Mouse (Mus musculus) embryo, embryonic 11 days (tissue): Measurements from ENCODE around the gene Bola2.
"Not testable (repeated sequence)": the region's sequence is repeated elsewhere in the genome, so short reads cannot be mapped to it uniquely, and the experiment has no call there.

ENCODE experiments used
- DNase-seq: peaks from one replicate; pipeline ENCODE4 v3.0.0-alpha.2; 2015

Gene Bola2

DNA sequence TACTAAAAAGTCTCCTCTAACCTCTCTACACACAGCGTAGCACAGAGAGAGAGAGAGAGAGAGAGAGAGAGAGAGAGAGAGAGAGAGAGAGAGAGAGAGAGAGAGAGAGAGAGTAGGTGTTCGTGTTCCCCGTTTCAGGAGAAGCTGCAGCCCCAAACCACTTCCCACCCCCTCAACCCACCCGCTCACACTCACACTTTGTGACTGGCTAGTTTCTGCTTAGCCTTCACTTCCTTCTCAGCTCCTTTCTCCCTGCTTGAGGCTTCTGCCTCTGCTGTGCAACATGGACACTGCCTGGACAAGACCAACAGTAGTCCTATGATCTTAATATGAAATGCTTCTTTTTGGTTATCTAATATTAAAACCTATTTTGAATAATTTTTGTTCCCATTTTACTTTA lies 15.1 kb downstream of the Bola2 start:
- DNase-seq: no peak

DNA sequence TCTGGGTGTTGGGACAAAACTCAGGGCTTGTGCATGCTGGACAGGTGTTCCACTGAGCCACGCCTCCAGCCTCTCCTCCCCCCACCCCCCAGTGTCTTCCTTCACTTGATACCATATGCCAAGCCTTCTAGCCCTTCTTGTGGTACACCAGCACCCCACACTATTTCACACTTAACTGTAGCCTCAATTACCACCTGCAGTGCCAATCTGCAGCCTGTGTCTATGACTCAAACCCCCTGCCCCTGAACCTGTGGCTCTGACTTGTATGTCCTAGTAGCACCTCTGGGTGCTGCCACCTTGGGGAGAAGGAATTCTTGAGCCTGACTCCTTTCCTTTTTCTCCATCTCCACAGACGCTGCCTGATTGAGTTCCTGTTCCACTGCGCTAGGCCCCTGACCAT lies 16.7 kb downstream of the Bola2 start:
- DNase-seq: no peak

DNA sequence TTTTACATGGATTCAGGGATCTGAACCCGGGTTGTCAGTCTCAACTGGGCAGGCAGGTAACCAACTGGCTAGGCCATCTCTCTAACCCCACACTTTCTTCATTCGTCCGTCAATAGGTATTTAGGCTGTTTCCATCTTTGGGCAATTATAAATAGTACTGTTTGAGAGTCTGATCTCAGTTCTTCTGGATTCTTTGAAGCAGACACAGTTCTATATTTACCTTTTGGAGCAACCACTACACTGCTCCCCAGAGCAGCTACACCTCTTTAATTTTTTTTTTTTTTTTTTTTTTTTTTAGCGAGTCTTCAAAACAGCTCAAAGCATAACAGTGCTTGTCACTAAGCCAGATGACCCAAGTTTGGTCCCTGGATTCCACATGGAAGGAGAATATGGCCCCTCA lies 20.5 kb downstream of the Bola2 start:
- DNase-seq: no peak

GRCm38 (mm10) chr7:126717566-126717965 lies 22.4 kb downstream of the Bola2 start:
- no peak for DNase-seq

DNA sequence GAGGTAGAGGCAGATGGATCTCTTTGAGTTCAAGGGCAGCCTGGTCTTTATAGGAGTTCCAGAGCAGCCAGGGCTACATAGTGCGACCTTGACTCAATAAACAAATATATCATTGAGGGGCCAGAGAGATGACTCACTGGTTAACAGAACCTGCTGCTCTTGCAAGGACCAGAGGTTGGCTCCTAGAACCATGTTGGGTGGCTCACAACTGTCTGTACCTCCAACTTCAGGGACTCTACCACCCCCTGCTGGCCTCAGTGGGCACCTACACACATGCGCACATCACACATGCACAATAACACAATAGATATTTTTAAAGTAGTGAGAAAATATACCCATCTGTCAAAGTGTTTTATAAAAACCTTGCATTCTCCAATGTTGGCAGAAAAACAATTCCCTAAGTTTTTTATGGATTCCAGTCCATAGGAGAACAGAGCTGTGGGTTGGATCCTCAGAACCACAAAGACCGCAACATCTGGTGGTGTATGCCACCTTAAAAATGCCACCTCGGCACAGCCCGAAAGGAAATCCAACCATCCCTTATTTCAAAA lies 23.7 kb downstream of the Bola2 start:
- DNase-seq: no peak

DNA sequence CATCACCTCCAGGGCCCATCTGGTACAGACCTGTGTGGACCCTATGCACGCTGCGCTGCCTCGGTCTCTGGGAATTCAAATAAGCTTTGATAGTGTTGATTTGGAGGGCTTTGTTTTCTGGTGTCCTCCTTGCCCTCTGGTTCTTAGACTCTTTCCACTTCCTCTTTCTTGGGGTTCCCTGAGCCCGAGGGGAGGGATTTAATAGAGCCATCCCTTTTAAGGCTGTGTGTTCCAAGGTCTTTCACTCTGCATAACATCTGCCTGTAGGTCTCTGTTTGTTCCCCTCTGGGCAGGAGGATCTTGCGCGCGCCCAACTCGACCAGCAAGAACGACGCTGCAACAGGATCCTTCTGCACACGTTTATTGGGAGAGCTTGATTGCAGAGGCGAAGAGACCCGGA lies 26.4 kb downstream of the Bola2 start:
- DNase-seq: no peak

GRCm38 (mm10) chr7:126725077-126725476 lies 29.9 kb downstream of the Bola2 start:
- DNase-seq: no peak

DNA sequence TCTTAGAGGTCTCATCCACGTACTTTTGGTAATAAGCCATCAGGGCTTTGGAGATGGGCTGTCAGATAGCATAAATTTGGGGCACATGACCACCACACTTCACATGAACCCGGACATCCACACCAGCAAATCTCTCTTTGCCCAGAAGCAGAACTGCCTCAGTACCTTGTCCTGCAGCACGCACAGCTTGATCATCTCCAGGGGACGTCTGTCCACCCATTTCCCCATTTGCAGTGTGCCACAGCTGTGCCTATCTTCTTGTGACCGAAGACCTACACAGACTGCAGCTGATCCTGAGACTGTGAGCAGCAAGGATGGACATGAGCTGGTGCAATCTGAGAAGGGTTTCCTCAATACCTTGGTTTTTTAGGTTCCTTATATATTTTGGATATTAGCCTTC lies 30.5 kb downstream of the Bola2 start:
- no peak for DNase-seq

DNA sequence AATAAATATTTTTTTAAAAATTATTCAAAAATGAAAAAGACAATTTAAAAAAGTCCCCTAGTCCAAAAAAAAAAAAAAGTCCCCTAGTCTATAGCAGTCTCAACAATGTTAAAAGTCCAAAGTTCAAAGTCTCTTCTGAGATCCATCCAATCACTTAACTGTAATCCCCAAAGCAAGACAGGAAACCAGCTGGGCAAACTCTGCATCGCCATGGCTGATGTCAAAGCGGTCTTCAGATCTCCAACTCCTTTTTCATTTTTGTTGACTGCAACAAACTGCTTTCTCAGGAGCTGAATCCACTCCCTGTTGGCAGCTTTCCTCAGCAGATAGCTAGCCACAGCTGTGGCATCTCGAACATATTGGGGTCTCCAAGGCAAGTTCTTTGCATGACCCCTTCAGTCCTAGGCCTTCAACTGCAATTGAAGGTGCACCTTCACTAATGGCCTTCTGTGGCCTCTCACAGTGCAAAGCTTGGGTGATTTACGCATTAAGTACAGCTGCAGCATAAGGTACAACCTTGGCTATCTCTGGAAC lies 35.1 kb downstream of the Bola2 start:
- not testable (repeated sequence) for DNase-seq

DNA sequence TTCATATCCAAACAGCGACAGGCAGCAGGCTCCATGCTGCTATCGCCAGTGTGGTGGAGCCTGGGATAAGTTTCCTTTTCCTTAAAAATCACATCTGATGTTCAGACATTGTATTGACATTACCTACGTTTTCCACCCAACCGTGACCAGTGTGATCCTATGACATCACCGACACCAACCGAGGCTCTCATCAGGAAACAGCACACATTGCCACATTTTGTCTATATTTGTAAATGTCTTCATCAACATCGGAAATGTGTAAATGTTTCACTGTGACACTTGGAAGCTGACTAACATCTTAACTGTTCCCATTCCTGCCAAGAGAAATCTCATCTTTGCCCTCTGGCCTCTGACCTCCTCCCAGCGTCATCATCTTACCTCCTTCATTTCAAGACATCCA lies 40.9 kb downstream of the Bola2 start:
- no peak for DNase-seq

DNA sequence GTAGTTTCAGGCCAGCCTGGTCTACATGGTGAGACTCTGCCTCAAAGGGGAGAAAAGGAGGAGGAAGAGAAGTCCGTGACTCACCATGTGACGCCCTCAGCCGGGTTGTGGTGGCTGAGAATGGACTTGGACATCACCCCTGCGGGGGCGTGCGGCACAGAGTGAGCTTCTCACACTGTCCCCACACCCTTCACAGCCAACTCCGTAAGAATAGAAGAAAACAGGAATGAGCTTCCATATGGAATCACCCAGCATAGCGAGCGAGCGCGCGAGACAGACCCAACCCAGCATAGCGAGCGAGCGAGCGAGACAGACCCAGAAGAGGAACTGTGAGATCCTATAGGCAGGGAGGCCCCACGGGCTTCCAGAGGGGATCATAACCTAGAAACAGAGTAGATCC lies 44.4 kb downstream of the Bola2 start:
- no peak for DNase-seq

DNA sequence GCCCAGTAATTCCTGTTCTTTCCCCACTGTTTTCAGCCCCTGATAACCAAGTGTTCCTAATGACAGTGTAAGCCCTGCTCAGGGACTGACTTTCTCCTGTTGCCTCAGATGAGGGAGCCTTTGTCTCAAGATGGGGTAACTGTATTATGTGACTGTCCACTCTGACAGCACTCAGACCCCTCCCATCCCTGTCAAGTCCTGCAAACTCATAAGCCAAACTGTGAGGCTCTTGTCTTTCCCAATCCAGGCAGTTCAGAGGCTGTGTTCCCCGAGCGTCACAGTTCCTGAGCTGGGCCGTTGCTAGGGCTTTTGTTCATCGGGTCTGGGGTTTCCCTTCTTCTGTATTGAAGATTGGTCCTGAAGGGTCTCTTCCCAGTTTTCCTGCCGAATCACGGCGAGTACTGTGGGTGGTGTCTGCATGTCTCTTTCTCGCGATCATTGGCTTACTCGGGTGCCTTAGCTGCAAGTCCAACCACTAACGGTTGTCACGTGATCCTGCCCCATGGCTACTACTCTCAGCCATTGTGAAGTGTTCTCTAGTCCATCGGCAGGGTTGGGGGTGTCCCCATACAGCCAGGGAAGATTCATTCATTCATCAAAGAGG lies 45.0 kb downstream of the Bola2 start:
- DNase-seq: no peak

DNA sequence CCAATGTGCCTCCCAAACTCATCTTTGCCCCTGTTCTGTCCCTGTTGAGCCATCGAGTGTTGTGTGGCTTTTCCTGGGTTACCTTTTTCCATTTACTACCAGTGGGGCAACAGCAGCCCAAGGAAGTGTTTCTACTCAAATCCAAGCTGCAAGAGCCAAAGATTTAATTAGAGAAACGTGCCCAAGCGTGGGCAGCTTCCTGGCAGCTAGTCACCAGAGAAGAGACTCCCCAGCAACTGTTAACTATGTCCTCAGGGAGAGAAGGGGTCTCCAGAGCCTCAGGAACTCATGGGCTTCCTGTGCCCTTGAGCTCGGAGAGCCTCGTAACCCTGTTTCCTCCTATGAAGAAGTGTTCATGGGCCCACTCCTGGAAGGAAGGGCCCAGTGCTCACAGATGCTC lies 45.8 kb downstream of the Bola2 start:
- no peak for DNase-seq

- no peak for DNase-seq
Measured at GRCm38 (mm10) chr7:126741452-126741851, 46.3 kb downstream of the Bola2 start.

GRCm38 (mm10) chr7:126741964-126742482 lies 46.8 kb downstream of the Bola2 start:
- no peak for DNase-seq

DNA sequence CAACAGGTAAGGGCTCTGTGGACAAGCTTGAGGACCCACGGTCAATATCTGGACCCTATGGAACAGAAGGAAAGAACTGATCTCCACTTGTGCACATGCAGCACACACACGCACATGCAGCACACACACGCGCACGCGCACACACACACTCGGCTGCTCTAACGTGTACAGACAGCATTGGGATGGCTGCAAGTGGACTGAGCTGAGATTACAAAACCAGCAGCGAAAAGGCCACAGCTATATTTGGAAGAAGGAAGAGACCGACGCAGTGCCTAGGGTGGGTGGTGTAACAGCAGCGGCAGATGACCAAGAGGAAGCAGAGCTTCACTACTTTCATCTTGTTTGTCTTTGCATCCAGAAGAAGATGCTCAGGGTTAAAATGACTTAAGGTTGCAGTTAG lies 50.9 kb downstream of the Bola2 start:
- no peak for DNase-seq

- DNase-seq: no peak
Measured at GRCm38 (mm10) chr7:126746798-126747197, 51.6 kb downstream of the Bola2 start.

- no peak for DNase-seq
Measured at GRCm38 (mm10) chr7:126748824-126749223, 53.6 kb downstream of the Bola2 start.
